Mouse (Mus musculus) gastrocnemius, adult 8-10 months (tissue): ENCODE results near the gene Stt3b. TPM values are rescaled to one million over a fixed set of nuclear protein-coding genes. Genes with fewer than 3 reads are reported as not detected.

Source experiments
- DNase-seq, 2 experiments: peaks; one replicate each; pipeline ENCODE4 v3.0.0; 2022; ENCODE audit warnings: low spot score in 2 of 2
- total RNA-seq, 4 experiments: library from RNA; stranded (reverse); gene quantifications; 2 replicates each; pipeline ENCODE4 v1.2.4; 2022

Stt3b gene
- total RNA-seq, 4 experiments from 2014 or later, result 73.5 to 85.0 (median 80.5) TPM

DNA sequence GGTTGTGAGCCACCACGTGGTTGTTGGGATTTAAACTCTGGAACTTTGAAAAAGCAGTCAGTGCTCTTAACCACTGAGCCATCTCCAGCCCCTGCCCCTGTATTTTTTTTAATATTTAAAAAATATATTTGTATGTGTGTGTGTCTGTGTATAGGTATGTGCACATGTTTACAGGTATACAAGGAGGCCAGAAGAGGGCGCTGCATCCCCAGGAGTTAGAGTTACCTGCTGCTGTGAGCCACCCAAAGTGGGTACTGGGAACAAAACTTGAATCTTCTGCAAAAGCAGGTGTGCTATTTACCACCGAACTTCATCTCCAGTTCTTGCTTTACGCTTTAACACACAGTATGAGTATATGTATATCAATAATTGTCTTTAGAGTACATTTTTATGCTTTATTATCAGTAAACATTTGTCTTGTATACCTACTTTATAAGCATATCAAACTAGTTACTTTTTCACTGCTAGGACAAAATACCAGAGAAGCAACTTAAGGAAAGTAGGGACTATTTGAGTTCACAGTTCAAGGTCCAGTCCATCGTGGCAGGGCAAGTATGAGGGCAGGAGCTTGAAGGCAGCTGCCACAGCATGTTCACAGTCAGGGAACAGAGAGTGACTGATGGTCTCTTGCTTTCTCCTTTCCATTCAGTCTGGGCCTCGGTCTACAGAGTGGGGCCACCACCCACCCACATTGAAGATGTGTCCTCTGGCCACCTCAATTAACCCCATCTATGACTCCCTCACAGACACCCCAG is 8.6 kb upstream of the Stt3b start:
- DNase-seq, result no peak

DNA sequence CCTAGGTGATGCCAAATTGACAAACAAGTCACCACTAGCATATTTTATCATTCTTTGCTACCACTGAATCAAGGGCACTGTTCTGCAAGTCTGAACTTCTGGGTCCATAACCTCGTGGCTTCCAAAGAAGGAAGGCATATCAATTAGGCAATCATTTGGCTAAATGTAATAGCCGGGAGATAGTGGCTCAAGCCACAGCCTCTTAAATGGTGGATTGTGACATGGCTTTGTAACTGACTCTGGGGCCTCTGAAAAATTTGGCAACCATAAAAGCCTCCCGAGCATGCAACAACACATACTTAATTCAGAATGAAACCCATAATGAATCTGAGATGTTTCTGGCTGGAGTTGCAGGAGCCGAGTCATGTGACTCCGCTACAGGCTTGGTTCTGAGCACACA is 6.8 kb upstream of the Stt3b start:
- no peak for DNase-seq

DNA sequence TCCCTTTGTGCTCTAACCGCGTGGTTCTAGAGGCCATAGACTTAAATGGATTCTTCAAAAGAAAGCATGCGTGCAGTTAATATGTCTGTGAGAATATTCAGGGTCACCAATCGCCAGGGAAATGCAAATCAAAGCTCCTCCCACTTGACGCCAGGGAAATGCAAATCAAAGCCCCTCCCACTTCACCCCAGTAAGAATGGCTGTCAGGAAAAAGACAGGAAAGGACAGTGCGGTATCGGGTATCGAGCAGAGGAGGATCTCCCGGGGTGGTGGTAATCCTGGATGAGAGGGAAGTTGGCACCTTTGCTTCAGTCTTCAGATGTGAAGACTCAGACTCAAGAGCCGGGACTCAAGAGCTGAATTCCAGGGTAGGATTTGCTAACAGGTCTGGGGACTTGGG is 4.3 kb upstream of the Stt3b start:
- no peak for DNase-seq

DNA sequence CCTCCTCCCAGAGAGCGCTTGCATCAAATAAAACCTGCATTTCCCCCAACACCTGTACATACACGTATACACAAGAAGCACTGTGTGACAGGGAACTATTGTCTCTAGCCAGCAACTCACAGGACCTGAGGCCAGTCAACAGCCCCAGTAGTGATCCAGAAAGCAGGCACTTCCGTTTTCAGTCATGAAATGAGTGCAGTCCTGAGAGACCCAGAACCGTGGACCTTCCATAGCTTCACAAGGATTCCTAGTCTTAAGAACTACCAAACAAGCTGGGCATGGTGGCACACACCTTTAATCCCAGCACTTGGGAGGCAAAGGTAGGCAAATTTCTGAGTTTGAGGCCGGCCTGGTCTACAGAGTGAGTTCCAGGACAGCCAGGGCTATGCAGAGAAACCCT is 3.6 kb upstream of the Stt3b start:
- DNase-seq, result no peak

DNA sequence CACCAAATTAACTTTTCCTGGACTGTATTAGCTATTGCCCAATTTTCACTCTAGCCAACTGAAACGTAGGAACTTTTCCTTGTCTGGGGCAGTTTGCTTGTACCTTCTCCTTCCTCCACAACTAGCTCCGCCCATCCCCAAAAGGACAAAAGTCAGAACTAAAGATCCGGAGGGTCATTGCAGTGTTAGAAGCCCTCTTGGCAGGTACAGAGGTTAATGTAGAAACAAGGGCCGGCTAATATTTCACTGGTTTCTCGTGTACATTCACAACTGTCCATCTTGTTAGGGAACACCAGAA is 951 bp upstream of the Stt3b start:
- no peak for DNase-seq

DNA sequence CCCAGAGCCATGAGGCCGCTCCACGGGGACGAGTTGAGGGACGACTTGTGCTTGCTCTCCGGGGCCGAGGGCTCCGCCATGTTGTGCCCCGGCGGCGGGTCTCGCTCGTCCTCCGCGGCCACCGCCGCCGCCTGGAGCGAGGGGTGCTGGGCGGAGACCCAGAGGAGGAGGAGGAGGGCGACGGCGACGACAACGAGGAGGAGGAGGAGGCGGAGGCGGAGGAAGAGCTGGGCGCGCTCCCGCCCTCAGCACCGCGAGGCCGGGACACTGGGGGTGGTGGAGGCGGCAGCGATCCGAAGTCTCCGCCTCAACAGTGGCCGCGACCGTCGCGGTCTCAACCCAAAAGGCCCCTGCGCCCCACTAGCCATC is 260 bp downstream of the Stt3b start:
- DNase-seq, result no peak

DNA sequence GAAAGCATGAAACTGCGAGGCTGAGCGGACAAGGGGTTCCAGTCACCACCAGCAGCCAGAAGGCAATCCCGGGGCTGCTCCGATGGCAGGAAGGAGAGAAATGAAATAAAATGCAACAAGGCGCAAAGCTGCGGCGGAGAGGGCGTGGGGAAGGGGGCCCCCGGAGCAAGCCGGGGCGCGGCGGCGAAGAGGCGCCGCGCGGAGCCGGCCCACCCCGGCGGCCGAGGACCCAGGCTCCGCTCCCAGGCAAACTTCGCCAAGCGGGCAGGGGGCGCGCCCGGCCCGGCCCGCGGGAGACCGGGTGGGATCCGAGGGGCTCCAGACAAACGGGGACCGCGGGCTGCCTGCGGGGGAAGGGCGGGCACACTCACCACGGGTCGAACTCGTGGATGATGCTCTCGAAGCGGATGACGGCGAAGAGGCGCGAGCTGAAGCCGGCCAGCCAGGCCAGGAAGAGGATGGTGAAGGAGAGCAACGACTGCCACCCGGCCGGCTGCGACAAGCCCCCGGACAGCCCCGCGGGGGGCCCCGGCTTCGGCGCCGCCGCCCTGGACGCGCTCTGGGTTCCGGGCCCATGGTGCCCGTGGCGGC is 745 bp downstream of the Stt3b start:
- peak in 1 of 2 experiments; percentile 16 for DNase-seq

DNA sequence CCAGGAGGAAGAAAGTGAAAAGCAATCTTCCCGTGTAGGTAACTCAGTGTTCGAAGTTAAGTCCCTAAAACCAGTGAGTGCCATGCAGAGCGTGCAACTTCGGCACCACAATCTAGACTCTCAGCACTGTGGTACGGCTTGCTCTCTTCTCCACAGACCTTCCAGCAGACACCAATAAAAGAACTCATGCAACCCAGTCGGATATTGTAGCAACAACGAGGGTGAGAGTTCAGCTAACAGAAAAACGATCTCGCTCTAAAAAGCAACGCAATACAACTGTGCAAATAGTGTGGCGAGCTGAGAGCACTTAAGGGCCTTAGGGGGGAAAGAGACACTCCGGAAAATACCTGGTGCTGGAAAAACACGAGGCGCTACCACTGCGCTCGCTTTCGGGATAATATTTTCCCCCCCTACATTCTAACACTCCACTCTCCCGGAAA is 1.3 kb downstream of the Stt3b start:
- DNase-seq, result no peak

DNA sequence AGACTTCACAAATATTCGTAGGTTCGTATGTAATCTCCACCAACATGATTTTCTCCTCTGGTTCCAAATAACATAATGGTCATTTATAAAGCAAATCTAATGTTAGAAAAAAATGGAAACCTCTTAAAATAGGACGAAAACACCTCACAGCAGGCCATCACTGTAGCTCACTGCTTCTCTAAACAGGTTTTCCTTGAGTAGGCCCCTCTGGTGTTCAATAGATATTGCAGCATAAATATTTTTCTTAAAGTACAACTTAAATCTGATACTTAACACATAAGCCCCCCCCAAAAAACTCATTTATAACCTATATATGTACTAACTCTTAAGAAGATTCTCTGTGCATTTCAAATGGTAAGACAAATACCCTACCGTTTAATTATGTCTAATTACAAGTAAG is 1.8 kb downstream of the Stt3b start:
- DNase-seq, result no peak

DNA sequence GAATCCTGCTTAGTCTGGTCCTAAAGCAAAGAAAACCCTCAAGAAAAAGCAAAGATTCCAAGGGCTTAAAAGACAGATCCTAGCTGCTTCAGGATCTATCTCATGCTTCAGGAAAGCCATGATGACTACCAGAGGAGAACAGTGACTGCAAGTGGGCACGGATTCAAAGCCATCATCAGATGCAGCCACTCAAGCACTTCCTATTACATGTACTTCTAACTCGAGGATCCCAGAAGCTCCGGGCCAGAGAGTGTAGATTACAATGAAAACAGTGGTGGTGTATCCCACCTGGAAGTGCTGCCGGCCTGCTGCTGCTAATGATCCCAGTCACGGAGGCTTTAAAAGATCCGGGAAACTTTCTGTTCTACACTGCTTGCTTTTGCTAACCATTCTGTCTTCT is 4.0 kb downstream of the Stt3b start:
- no peak for DNase-seq

DNA sequence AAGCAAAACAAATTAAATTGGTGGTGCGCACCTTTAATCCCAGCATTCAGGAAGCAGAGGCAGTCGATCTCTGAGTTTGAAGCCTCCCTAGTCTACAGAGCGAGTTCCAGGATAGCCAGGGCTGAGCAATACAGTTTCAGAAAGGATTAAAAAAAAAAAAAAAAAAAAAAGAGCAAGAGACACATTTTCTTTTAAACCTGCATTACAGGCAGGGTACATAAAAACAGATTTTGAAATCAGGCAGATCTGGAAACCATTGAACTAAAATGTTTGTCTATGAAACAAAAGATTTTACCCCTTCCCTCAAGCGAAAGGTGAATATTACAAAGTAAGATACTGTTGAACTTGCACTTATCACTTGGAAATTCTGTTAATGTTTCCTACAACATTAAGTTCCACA is 6.1 kb downstream of the Stt3b start:
- DNase-seq, result no peak

DNA sequence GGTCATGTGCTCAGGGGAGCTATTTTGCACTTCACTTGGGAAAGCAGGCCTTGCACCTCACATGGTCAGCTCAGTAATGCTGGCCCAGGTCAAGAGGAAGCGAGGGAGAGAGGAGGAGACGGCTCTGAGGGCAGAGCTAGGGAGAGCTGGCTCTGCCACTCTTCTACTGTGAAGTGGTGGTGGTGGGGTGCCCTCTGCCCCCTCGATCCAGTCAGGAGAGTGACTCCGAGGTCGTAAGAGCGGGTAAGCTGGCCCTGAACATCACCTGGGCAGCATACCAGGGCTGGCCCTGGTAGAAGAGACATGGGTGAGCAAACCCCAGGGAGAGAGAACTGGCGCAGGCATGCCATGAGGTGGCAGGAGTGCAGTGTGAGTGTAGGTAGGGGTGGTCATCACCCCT is 8.6 kb downstream of the Stt3b start:
- no peak for DNase-seq

DNA sequence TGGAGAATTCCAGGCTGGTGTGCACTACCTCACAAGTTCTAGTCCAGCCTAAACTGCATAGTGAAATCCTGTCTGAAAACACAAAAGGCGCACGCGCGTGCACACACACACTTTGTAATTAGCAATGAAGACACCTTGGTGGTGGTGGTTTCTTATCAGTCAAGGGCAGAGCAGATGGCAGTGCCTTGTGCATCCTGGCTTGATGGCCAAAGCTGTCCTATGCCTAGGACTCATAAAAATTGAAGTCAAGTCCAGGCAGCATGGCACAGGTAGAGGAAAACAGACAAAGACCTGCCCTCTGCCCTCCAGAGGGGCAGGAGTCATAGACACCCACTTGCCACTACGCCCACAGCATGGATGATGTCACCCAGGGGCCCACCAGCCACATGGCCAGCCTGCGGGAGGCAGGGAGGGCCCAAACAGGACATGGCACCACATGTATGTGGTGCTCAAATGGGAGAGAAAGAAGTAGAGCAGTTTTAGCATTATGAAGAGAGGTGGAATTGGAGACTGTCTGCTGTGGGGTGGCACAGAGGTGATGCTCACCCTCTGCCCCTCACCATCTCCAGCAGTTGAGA is 9.1 kb downstream of the Stt3b start:
- no peak for DNase-seq

DNA sequence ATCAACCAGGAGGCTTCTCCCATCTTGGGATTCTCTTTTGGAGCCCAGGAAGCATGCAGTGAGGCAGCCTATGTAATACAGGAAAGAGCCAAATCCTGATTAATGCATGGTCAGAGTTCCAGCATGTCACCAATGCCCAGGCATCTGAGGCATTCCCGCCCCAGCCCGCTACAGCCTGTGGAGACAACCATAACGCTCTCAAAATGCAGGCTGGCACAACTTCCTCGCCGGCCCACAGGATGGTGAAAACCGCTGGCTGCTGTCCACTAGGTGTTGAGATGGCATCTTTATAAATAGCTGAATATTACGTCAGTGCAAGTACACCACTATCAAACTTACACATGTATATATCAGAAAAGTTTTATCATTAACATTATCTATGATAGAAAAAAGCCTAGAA is 13.5 kb downstream of the Stt3b start:
- peak in 1 of 2 experiments; percentile 42 for DNase-seq

DNA sequence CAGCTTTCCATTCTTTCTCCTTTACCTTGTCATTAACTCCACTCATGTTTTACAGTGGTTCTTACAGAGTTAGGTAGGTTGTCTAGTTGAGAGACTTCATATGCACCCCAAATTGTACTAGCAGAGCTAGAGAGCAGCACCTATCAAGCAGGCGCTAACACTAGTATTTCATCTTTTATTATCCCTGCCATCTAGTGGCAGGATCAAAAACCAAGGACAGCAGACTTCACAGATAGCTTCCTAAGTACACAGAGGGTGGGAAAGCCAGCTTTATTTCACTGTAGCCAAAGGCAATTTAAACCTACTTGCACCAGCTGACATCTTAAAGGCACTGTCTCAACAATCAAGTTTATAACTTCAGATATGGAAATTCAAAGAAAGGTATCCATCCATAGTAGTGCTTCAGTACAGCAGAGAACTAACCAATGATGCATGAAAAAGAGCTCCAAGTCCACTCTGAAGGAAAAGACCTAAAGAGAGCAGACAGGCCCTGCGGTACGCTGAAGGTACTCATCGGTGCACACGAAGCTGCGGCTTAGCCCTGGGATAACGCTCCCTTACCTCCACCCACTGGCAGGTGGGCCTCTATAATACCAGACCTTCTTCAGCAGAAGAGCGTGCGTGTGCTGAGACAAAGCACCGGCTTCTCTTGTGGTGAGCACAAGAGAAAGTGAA is 16.2 kb downstream of the Stt3b start:
- no peak for DNase-seq

DNA sequence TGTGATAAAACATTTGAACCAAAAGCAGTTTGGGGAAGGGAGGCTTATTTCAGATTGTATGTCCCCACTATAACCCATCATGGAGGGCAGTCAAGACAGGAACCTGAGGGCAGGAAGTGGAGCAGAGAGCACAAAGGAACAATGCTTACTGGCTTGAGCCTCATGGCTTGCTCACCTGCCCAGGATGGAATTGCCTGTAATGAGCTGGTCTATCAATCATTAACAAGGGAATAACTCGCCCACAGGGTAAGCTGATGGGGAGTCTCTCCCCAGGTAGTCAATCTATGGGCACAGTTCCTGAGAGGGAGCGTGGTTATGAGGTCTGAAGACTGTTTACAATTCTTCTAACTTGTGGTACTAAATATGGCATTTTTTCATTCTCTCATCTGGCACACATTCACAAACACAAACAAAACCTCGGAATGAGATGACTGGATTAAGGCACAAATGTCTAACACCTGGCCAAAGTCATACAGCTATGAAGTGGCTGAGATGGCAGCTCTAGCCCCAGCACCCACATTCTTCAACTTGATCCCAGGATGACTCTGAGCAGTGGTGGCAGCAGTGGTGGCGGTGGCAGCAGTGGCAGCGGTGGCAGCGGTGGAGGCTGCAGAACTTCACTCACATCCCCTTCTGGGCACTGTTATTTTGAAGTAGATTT is 22.3 kb downstream of the Stt3b start:
- no peak for DNase-seq

DNA sequence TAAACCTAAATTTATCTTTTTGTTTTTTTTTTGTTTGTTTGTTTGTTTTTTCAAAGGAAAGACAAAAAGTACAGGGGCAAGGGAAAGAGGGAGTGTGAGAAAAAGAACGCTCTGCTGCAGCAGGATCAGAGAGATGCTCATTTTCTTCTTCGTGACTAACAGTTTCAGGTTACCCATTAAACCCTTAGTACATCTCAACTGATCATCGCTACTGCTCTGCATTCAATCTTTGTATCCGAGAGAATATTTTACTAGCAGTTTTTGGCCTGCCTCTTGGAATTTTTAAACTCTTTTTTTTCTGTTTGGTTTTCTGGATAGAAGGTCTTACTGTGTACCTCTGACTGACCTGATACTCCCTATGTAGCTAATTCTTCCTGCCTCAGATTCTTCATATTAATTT is 25.8 kb downstream of the Stt3b start:
- DNase-seq, result no peak

DNA sequence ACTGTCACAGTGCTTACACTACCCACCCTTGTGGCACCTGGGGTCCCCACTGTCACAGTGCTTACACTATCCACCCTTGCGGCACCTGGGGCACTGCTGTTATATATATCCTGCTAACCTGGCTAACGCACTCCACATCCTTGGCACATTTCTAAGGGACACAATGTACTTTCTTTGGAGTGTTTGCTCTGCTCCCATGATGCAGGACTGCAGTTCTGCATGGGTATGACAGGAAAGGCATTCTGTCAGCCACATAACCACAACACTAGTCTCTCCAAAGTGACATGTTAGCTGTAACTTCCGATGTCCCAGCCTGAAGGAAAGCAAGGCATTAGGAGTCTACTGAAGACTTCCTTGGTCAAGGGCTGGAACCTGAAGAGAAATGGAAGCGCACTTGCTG is 26.8 kb downstream of the Stt3b start:
- no peak for DNase-seq

DNA sequence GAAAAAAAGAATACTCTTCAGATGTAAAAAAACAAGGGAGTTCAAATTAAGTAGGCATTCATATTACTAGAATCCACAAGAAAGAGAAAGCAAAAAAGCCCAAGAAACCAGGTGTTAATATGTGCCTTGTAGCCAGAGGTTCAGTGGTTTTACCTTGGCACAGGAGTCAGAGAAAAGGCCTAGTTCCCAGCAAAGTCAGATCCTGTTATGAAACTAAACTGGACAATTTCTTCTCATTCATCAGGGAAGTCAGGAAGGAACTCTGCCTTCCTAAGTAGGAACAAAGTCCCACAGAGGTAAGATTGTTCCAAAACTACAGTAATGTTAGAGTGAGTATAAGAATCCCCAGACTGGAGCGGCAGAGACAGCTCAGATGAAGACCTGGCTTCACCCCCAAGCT is 31.6 kb downstream of the Stt3b start:
- no peak for DNase-seq

DNA sequence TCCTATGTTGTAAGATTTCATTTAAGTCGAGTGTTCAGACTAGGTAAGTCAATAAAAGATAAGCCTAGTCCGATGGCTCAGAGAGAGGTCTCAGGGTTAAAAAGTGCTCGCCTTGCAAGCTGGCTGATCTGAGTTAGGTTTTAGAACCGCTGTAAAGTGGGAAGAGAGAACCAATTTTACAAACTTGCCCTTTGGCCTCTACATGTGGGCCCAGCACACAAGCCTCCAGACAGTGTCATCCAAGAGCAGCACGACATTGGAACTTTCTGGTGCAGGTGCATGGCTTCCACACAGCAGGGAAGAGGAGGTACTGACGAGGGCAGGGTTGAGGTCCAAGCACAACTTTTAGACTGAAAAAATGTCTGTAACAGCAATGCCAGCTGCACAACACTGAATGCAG is 35.4 kb downstream of the Stt3b start:
- DNase-seq, result no peak

DNA sequence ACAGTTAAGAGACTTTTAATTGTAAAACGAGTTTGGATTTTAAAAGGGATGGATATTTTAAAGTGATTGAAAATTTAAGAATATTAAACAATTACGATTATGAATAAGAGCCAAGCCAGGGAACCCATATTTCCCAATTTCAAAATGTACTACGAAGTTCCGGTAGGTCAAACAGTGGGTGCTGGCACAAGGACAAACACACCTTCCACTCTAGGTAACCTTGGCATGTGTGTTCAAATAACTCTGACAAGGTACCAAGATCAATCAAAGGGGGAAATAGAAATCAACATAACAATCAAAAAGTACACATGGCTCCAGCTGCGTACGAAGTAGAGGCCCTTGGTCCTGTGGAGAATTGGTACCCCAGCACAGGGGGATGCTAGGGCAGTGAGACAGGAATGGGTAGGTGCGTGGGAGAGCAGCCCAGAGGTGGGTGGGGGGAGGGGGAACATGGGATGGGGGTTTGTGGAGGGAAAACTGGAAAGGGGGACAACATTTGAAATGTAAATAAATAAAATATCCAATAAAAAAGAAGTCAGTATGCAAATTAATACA is 37.0 kb downstream of the Stt3b start:
- DNase-seq, result no peak

DNA sequence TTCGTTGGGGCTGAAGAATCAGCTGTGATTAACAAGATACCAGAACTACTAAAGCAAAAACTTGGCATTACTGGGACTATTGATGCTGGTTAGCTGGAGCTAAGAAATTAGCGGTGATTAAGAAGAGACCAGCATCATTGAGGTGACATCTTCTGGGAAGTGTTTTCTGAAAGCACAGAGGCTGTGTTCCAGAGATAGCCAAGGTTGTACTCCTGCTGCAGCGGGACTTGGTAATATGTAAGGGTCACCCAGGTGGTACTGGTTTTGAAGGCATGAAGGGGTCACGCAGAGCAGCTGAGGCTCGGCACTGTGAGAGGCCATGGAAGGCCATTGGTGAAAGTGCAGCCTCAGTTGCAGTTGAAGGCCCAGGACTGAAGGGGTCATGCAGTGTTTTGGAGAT is 37.8 kb downstream of the Stt3b start:
- DNase-seq, result peak; percentile 41 to 56
